Mouse (Mus musculus) heart, adult 2 months (tissue): ENCODE measurements around the gene Ift43. TPM values are rescaled to one million over a fixed set of nuclear protein-coding genes. Genes with fewer than 3 reads are reported as not detected.

ENCODE experiments used
- DNase-seq, 2 experiments: peaks; one replicate each; pipeline ENCODE4 v3.0.0; 2021
- H3K27ac ChIP-seq: fragments of 200-600 bp; 2 replicates; pipeline ENCODE4 v1.8.1; 2022
- H3K27me3 ChIP-seq: fragments of 200-500 bp; 2 replicates; pipeline ENCODE4 v1.6.1; 2012; ENCODE audit warnings: mild to moderate bottlenecking, low read length, inconsistent platforms, mixed read lengths; ENCODE audit not compliant: control insufficient read depth, insufficient read depth
- H3K36me3 ChIP-seq: fragments of 200-500 bp; 2 replicates; pipeline ENCODE4 v1.6.1; 2012; ENCODE audit warnings: low read length, inconsistent platforms; ENCODE audit not compliant: control insufficient read depth, insufficient read depth
- H3K4me1 ChIP-seq: fragments of 200-500 bp; 2 replicates; pipeline ENCODE4 v1.6.1; 2011; ENCODE audit warnings: low read length; ENCODE audit not compliant: control insufficient read depth, insufficient read depth
- H3K4me3 ChIP-seq: fragments of 200-600 bp; 2 replicates; pipeline ENCODE4 v1.8.1; 2022
- H3K79me2 ChIP-seq: fragments of 200-500 bp; replicated peaks from 2 replicates; pipeline ENCODE4 v1.6.1; 2012; ENCODE audit warnings: mild to moderate bottlenecking, inconsistent platforms, low read length, moderate library complexity, mixed read lengths; ENCODE audit not compliant: control insufficient read depth, insufficient read depth
- H3K9ac ChIP-seq: fragments of 200-500 bp; 2 replicates; pipeline ENCODE4 v1.6.1; 2012; ENCODE audit warnings: low read depth, mild to moderate bottlenecking, control low read depth, inconsistent platforms, low read length, mixed read lengths
- CTCF ChIP-seq: fragments of 200-600 bp; IDR thresholded peaks from 2 replicates; pipeline ENCODE4 v1.8.1; 2022; ENCODE audit warnings: antibody characterized with exemption, mild to moderate bottlenecking, moderate library complexity
- EP300 ChIP-seq: fragments of 200-500 bp; IDR thresholded peaks from 2 replicates; pipeline ENCODE4 v1.6.1; 2011; ENCODE audit warnings: low read depth, low read length, control low read depth; ENCODE audit not compliant: insufficient read depth
- POLR2A ChIP-seq: fragments of 200-500 bp; IDR thresholded peaks from 2 replicates; pipeline ENCODE4 v1.6.1; 2011; ENCODE audit warnings: mild to moderate bottlenecking, low read depth, low read length, control low read depth; ENCODE audit not compliant: insufficient read depth
- WGBS: fragments of 180-500 bp; shearing (Covaris S2); methylation state at CpG from one replicate; pipeline ENCODE4 v1.1.7; 2018; 5-methylcytosine and 5-hydroxymethylcytosine counted together
- intact Hi-C: fragments of 180-260 bp; cut with DNase I; formaldehyde crosslinking; loops from one replicate; pipeline ENCODE4 v1.15.1; 2025
- polyA plus RNA-seq: library from polyadenylated mRNA; depleted of rRNA; stranded (reverse); fragments of >200 nt; gene quantifications from 2 replicates; pipeline ENCODE4 v1.2.3, GENCODE M21; 2012
- total RNA-seq, 2 experiments: library from RNA; stranded (reverse); gene quantifications; 2 replicates each; pipeline ENCODE4 v1.2.3; 2021

Ift43 gene
- total and polyA plus RNA-seq, 3 experiments, result 21.6 to 31.9 (median 26.1) TPM

DNA sequence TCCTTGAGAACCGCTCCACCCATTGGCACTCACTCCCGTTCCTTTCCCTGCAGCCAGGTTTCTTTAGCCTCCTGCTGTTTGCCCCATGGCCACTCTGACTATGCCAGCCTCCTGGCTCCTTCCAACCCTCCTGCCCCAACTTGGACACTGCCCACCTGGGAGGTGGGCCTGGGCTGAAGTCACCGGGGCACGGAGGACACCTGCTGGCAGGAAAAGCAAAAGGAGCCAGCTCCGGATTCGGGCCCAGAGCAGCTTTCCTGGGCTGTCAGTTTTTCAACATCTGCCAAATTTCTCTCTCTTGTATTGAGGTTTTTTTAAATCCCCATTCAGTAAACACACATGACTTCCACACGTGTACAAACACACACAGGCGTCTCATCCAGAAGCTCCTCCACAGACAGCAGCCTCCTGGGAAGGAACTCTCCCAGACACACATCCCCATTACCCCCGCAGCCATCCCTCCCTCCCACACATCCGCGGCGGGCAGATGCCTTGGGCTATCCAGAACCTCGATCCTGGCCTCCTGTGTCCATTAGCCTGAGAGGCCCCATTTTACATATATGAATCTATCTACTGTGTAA, 5.9 kb upstream of the Ift43 start:
- H3K36me3 ChIP-seq, result no peaks in the 10 kb centered on the region
- TF ChIP-seq CTCF (peak; percentile 61), EP300 (no peak)
- peak overlapping the region; percentile 42 for H3K4me3 ChIP-seq
- intact Hi-C loops, result loop anchor here (5.0 kb wide), 2 partner anchors 144 to 329 kb away; partner anchors contain the start of gene Flvcr2
- WGBS, result 8% methylated on average over 13 of the region's 13 CpGs
- DNase-seq, result peak; percentile 49 to 59
- peaks cover 5% of the 10 kb centered on the region for H3K4me1 ChIP-seq
- no peaks in the 10 kb centered on the region for H3K79me2 ChIP-seq
- H3K27ac ChIP-seq, result peak overlapping the region; percentile 49
- H3K27me3 ChIP-seq, result no peaks in the 10 kb centered on the region
- peak overlapping the region; percentile 43 for H3K9ac ChIP-seq

DNA sequence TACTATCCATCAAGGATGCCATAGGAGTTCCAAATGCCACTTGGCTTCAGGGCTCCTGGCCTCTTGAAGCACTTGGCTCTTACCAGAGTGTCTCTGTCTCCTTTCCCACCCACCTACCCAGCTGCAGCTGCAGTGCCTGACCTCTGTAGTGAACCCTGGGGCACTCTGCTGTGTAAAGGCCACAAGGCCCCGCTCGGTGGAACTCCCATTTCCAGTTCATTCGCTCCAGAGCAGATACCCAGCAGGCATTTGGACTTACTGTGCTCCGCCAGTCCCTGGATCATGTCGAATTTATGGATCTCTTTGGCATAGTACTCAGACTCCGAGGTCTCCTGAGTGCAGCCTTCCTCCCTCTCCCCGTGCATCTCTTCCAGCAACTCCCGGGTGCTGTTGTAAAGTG, 5.0 kb upstream of the Ift43 start:
- H3K79me2 ChIP-seq, result no peaks in the 10 kb centered on the region
- H3K4me1 ChIP-seq, result peaks cover 5% of the 10 kb centered on the region
- H3K27me3 ChIP-seq, result no peaks in the 10 kb centered on the region
- 46% methylated on average over 8 of the region's 8 CpGs for WGBS
- peak overlapping the region; percentile 54 for H3K4me3 ChIP-seq
- peak overlapping the region; percentile 43 for H3K9ac ChIP-seq
- intact Hi-C loops, result loop anchor here (5.0 kb wide), 2 partner anchors 145 to 330 kb away; partner anchors contain the start of gene Flvcr2
- peak; percentile 21 to 42 for DNase-seq
- H3K27ac ChIP-seq, result peak overlapping the region; percentile 96
- H3K36me3 ChIP-seq, result no peaks in the 10 kb centered on the region
- TF ChIP-seq CTCF, result no peak
- no peak for TF ChIP-seq EP300
- TF ChIP-seq POLR2A, result no peak

DNA sequence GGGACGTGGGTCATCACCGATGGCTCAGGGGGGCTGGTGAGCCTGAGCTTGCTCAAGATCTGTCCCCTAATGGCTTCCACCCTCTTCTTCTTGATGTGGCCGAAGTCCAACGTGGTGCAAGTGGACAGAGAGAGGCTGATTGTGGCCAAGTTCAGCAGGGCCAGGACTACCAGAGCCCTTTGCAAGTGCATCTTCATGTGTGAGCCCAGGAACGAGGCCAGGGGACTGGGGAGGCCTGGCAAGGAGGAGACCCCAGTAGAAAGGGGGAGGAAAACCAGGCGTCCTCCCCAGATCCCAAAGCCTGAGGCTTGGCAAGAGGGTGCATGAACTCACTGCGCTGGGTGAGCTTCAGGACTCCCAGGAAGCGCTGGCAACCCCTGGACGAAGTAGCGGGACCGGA, 4.6 kb upstream of the Ift43 start:
- peak overlapping the region; percentile 96 for H3K27ac ChIP-seq

GRCm38 (mm10) chr12:86078176-86078552, 4.2 kb upstream of the Ift43 start:
- Histone ChIP-seq H3K27me3 (no peaks in the 10 kb centered on the region), H3K27ac (peak overlapping the region; percentile 96), H3K4me3 (peak overlapping the region; percentile 54), H3K9ac (peak overlapping the region; percentile 47), H3K4me1 (peaks cover 5% of the 10 kb centered on the region), H3K79me2 (no peaks in the 10 kb centered on the region), H3K36me3 (no peaks in the 10 kb centered on the region)
- WGBS, result 45% methylated on average over 9 of the region's 9 CpGs
- no peak for DNase-seq
- TF ChIP-seq CTCF (no peak), EP300 (no peak), POLR2A (no peak)
- intact Hi-C loops, result loop anchor here (1.0 to 5.0 kb wide), 5 partner anchors 54 to 331 kb away; partner anchors contain the start of gene Flvcr2

More for the DNA sequence above, 4.6 kb upstream of the Ift43 start:
- peak overlapping the region; percentile 54 for H3K4me3 ChIP-seq
- H3K36me3 ChIP-seq, result no peaks in the 10 kb centered on the region
- peak; percentile 30 to 49 for DNase-seq
- intact Hi-C loops, result loop anchor here (1.0 to 5.0 kb wide), 5 partner anchors 53 to 330 kb away; partner anchors contain the start of gene Flvcr2
- peaks cover 5% of the 10 kb centered on the region for H3K4me1 ChIP-seq
- H3K79me2 ChIP-seq, result no peaks in the 10 kb centered on the region
- peak overlapping the region; percentile 43 for H3K9ac ChIP-seq
- 52% methylated on average over 11 of the region's 11 CpGs for WGBS
- no peaks in the 10 kb centered on the region for H3K27me3 ChIP-seq
- TF ChIP-seq CTCF (no peak), EP300 (no peak), POLR2A (no peak)

GRCm38 (mm10) chr12:86078553-86079201, 3.7 kb upstream of the Ift43 start, which contains the start of gene Tgfb3:
Tgfb3 (minus strand) TSS chr12:86079041.
- DNase-seq, result peak; percentile 69 to 75
- no peaks in the 10 kb centered on the region for H3K27me3 ChIP-seq
- WGBS, result 3% methylated on average over 25 of the region's 25 CpGs
- intact Hi-C loops, result loop anchor here (1.0 to 5.0 kb wide), 7 partner anchors 31 to 331 kb away; partner anchors contain the start of gene Flvcr2
- peaks cover 5% of the 10 kb centered on the region for H3K4me1 ChIP-seq
- H3K36me3 ChIP-seq, result no peaks in the 10 kb centered on the region
- peak within 1 kb of the TSS; percentile 93 for H3K9ac ChIP-seq
- no peak for TF ChIP-seq EP300
- peak; percentile 73 for TF ChIP-seq POLR2A
- H3K79me2 ChIP-seq, result no peaks in the 10 kb centered on the region
- peak within 1 kb of the TSS; percentile 96 for H3K27ac ChIP-seq
- peak within 1 kb of the TSS; percentile 54 for H3K4me3 ChIP-seq

DNA sequence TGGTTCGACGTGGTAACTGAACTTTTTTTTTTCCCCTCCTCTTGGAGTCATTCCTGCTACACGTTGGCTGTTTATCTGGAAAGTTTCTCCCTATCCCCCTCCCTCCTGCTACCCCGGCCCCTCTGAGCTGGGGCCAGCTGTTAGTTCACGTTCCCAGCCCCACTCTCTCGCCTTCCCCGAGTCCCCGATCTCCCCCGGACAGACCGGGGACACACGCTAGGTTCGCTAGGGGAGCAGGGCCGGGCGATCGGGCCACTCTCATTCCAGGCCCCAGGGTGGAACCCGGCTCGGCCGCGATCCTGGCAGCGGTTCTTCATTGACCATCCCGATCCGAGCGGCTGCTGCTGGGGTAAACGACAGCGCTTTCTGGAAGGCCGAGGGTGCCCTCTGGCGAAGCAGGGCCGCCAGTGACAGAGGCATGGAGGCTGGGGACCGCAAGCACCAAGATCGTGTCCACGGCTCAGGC, 3.1 kb upstream of the Ift43 start:
- no peaks in the 10 kb centered on the region for H3K27me3 ChIP-seq
- peak overlapping the region; percentile 93 for H3K9ac ChIP-seq
- no peaks in the 10 kb centered on the region for H3K36me3 ChIP-seq
- peaks cover 5% of the 10 kb centered on the region for H3K4me1 ChIP-seq
- peak overlapping the region; percentile 96 for H3K27ac ChIP-seq
- DNase-seq, result peak; percentile 94 to 96
- WGBS, result under 1% methylated on average over 31 of the region's 31 CpGs
- no peaks in the 10 kb centered on the region for H3K79me2 ChIP-seq
- H3K4me3 ChIP-seq, result peak overlapping the region; percentile 54
- intact Hi-C loops, result loop anchor here (1.0 to 5.0 kb wide), 6 partner anchors 30 to 332 kb away; partner anchors contain the start of gene Flvcr2
- TF ChIP-seq POLR2A (no peak), CTCF (peak; percentile 99; the same call in 1 of the 2 replicates), EP300 (peak; percentile 92)
